Mouse (Mus musculus): ENCODE results near the gene Prune1.

- TF ChIP-seq CTCF (conservative IDR thresholded peaks at IDR 0.05 in 1 of 2, IDR thresholded peaks at IDR 0.05 in 1 of 2; ENCODE audit: low read depth in 2 of 2, low read length in 2 of 2) (no peak), RCOR1 (conservative IDR thresholded peaks at IDR 0.05; ENCODE audit: low read depth, low read length) (no peak), POLR2A (IDR thresholded peaks at IDR 0.05; ENCODE audit: low read depth, low read length) (no peak), USF1 (IDR thresholded peaks at IDR 0.05; ENCODE audit: low read depth, low read length) (no peak), RAD21 (IDR thresholded peaks at IDR 0.05; ENCODE audit: low read depth, low read length) (no peak), MEF2A (IDR thresholded peaks at IDR 0.05; ENCODE audit: borderline replicate concordance, low read depth, low read length) (no peak), MYC (IDR thresholded peaks at IDR 0.05; ENCODE audit: low read depth, low read length) (no peak), POLR2AphosphoS2 (IDR thresholded peaks at IDR 0.05; ENCODE audit: low read depth, low read length) (no peak), TBP (conservative IDR thresholded peaks at IDR 0.05; ENCODE audit: low read depth, low read length) (no peak), ETS1 (conservative IDR thresholded peaks at IDR 0.05; ENCODE audit: low read depth, low read length) (no peak), CHD1 (IDR thresholded peaks at IDR 0.05; ENCODE audit: low read depth, low read length) (no peak), EP300 (IDR thresholded peaks at IDR 0.05; ENCODE audit: low read length) (no peak), E2F4 (IDR thresholded peaks at IDR 0.05; ENCODE audit: insufficient replicate concordance, low read depth, low read length) (no peak), SMC3 (IDR thresholded peaks at IDR 0.05; ENCODE audit: low read depth, low read length) (no peak)
Observed at GRCm38 (mm10) chr3:95290156-95290555, 8.3 kb upstream of the Prune1 start.
